Mouse (Mus musculus): ENCODE results near the gene Skor1. TPM values are rescaled to one million over a fixed set of nuclear protein-coding genes. Genes with fewer than 3 reads are reported as not detected.

The Skor1 gene
- polyA plus RNA-seq, 1 experiment, result 0.10 TPM

DNA sequence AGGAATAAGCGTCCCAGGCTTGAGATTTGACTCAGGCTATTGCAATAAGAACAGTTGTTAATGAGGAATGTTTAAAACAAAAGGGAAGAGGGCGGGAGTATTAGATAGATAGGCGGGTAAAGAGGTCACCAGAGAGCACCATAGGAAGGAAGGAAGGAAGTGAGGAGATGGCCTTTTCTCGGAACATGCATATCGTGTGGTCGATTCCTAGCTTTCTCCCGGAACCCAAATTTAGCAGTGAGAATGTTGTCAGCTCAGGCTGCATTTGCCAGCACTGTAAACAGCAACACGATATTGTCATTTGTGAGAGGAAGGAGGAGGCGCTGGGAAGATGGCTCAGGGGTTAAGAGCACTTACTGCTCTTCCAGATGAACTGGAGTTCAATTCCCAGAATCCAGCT is 24.2 kb downstream of the Skor1 start:
- no peak for TF ChIP-seq GATA1 (IDR thresholded peaks at IDR 0.05; ENCODE audit: low read length)

DNA sequence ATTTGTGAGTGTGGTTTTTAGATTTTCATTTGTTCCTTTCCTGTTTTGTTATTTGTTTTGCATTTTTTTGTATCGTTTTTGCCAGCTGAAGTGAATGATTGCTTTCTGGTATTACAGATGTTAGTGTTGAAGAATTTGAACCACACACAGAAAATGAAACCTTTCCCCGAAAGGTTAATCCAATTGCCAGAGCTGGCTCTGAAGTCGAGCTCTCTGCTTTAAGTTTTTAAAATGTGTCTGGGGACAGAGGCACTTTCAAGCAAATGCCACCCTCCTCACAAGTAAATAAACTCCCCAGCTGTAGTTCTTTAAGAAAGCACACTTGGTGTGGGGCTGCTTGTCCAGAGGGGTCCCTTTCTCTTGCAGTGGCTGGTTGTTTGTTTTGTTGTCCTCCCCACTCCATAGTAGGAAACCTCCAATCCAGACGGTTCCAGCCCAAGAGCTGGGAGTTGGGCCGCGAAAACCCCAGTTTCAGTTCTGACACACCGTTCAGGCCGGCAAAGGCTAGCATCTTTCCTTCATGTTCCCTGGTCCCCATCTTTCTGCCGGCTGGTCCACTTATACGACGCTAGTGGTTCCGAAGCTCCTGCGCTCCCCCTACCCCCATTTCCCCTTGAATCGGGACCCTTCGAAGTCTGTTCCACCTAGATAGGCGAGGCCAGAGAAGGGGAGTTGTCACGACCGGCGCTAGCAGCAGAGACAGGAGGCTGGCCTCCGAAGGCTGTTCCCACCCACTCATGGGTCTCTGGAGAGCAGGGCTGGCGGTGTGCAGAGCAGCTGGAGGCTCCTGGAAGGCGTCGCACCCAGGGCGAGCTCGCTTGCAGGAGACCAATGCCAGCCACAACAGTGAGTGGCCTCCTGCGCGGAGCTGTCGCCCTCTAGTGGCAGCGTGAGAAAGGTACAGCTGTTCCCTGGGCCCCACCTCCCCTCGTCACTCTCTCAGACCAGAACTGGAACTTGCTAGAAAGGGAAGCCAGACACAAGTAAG is 25.0 kb downstream of the Skor1 start:
- TF ChIP-seq GATA1 (IDR thresholded peaks at IDR 0.05; ENCODE audit: low read length), result no peak

DNA sequence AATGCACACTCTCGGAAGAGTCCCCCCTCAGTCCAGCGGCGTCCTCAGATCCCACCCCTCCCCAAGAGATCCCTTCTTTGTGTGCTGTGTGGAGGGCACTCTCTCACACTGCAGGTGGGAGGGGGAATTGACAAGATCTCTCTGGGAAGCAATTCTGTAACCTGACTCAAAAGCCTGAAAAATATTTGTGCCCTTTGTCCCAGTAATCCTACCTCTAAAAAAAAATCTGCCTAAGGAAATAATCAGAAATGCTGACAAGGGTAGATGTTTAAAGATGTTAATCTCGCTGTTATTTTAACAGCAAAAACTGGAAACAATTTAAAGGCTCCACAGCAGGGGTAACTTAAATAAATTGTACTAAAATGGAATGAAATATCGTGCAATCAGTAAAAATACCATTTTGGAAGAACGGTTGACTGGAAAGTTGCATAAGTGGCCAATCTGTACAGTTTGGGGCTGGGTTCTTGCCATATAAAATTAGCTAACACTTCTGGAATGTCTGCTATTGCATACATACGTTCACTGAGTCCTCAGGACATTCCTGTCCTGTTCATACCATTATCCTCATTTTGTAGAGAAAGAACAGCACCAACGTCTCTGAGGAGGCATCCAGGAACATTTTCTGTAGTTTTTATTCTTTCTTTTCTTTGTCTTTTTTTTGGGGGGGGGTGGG is 26.5 kb downstream of the Skor1 start:
- no peak for TF ChIP-seq GATA1 (IDR thresholded peaks at IDR 0.05; ENCODE audit: low read length)

DNA sequence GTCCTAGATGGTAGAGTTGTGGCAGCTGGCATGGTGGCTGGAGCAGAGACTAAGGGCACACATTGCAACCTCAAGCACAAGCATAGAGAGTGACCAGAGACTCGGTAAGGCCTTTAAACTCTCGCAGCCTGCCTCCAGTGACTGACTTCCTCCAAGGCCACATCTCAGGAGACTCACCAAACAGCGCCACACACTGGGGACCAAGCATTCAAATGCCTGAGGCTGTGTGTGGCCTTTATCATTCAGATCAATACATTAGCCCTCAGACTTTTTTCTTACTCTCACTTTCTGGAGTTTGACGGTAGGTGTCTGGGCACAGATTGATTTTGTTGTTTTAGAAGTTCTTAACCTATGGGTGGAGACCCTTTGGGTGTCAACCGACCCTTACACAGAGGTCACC is 30.4 kb downstream of the Skor1 start:
- TF ChIP-seq GATA1 (IDR thresholded peaks at IDR 0.05; ENCODE audit: low read length), result no peak

DNA sequence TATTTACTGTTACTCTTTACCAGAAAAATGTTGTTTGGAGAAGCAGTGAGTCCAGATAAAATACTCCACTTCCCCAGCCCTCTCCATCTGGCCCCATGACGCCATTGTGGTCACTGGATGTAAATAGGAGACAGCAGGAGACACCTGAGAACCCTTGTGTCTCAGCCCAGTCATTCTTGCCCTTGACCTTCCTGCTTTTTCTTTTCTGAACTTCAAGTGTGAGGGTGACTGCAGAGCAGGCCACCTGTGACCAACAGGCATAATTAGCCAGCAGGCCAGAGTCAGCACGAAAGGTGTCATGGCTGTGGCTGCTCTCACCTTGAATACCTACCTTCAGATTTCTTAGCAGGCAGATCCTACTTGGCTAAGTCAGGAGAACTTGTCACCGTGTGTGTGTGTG is 36.2 kb downstream of the Skor1 start:
- TF ChIP-seq GATA1 (IDR thresholded peaks at IDR 0.05; ENCODE audit: low read length), result no peak

DNA sequence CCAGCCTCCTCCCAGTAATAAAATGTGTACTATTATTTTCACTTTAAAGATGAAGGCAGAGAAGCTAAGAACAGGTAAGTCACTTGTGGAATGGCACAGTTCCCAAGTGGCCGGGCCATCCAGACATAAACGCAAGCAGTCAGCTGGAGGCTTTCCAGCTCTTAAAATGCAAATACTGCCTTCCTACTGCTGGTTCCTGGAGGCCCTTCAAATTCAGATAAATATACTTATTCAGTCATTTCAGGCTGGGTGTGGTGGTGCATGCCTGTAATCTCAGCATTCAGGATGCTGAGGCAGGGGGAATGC is 39.0 kb downstream of the Skor1 start:
- TF ChIP-seq GATA1 (IDR thresholded peaks at IDR 0.05; ENCODE audit: low read length), result no peak

DNA sequence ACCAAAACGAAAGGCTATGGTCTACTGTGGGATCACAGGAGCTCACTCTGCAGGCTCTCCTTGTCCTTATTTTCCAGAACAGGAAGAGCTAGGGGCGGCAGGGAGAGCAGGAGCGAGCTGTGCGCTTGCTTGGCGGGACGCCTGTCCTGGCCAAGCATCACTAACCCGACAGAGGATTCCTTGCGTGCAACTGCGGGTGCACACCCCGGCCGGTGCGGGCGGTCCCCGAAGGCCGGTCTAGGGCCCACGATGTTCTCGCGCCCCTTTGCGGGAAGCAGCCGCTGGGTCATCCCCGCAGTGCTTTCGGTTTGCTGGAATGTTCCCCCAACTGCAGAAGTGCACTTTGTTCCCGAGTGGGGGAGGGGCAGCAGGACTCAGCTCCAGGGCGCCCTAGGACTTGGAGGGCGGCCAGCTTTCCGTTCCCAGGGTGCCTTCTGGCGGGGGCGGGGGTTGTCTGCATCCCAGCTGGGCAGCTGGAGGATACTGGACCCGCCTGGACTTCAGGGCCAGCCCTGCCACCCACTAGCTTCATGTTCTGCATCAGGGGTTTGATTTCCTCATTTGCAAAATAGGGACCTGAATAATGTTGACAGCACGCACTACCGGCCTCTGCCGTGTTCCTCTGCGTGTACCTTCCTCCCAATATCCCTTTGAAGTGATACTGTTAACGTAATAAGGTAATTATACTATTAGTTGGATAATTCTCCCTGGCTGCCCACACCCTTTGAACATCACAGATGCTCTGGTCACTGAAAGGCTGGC is 39.6 kb downstream of the Skor1 start:
- no peak for TF ChIP-seq GATA1 (IDR thresholded peaks at IDR 0.05; ENCODE audit: low read length)

DNA sequence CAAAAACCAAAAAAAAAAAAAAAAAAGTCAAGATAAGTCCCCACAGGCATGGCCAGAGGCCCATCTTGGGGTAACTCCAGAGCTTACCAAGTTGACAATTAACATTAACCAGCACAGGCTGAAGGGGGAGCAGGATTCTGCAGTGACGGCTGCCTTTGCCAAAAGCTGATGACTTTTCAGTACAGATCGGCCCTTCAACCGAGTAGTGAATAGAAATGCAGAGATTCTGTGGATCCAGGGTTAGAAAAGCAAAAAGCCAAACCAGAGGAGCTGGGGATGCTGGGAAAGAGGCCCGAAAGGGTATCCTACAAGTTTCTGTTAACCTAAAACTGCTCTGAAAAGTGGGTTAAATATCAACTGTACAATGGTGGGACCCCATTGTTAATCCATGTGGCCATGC is 40.2 kb downstream of the Skor1 start:
- no peak for TF ChIP-seq GATA1 (IDR thresholded peaks at IDR 0.05; ENCODE audit: low read length)

DNA sequence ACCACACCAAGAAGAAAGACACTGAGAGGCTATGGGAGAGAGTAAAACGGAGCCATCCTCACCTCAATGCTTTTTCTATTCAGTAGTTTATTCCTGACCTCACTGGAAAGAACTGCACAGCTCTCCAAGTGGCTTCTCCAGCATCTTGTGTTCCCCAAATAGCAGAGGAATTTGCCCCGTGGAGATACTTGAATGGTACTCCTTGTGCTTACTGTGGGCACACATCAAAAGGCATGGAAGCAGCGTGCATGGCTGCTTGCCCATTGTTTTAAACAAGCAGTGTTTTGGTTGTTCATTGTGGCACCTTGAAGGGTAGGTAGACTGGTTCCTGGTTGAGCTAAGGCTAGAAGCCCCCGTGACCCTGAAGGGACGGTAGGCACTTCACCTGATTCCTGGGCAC is 48.1 kb downstream of the Skor1 start:
- no peak for TF ChIP-seq GATA1 (IDR thresholded peaks at IDR 0.05; ENCODE audit: low read length)

DNA sequence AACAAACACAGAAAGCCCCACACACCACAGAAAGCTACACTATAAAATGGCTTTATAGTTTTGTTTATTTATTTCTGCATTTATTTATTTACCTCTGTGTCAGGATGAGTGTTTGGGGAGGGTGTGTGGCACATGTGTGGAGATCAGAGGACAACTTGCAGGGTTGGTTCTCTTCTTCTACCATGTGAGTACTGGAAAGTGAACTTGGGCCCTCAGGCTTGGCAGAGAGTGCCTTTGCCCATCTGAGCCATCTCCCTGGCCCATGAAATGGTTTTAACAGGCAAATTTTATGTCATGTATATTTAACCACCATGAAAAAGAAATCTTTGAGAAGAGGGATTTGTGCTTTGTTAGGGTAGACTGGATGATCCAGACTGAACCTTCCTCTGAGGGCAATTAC is 48.9 kb downstream of the Skor1 start:
- TF ChIP-seq GATA1 (IDR thresholded peaks at IDR 0.05; ENCODE audit: low read length), result no peak

DNA sequence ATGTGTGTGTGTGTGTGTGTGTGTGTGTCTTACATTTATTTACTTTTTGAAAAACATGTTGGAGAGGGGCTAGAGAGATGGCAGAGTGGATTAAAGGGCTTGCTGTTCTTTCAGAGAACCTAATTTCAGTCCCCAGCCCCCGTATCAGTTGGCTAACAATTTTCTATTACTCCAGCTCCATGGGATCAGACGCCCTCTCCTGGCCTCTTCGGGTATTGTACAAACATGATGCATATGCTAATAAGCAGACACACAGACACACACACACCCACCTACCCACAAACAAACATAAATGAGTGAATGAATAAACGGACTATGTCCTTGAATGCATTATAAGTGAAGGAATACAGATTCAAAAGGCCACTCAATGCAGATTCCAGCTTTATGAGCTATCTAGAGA is 49.4 kb downstream of the Skor1 start:
- no peak for TF ChIP-seq GATA1 (IDR thresholded peaks at IDR 0.05; ENCODE audit: low read length)

DNA sequence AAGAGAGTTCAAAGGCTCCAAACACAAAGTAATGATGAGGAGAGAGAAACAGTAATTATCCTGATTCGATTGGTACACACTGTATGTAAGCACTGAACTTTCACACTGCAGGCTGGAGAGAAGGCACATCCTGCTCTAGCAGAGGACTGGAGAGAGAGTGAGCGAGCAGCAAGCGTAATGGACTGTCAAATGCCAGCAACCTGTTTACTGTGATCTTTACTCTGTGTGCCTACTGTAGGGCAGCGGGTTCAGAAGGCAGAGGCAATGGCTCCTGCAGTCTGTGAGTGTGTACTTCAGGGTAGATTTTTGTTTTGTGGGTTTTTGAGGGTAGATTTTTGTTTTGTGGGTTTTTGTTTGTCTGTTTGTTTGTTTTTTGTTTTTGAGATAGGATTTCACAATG is 49.9 kb downstream of the Skor1 start:
- TF ChIP-seq GATA1 (IDR thresholded peaks at IDR 0.05; ENCODE audit: low read length), result no peak

DNA sequence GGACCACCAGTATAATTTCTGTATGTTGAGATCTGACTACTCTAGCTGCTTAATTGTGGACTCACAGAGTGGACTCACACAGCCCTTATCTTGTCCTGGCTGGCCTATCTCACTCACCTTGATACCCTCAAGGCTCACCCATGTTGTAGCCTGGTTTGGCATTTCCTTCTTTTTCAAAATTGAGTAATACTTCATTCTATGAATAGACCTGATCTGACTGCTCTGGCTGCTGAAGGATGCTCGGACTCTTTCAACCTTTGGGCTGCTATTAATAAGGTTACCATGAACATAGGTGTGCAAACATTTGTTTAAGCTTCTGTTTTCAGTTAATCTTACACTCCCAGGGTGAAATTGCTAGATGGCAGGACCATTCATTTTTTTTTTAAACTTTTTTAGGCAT is 51.6 kb downstream of the Skor1 start:
- TF ChIP-seq GATA1 (IDR thresholded peaks at IDR 0.05; ENCODE audit: low read length), result no peak

DNA sequence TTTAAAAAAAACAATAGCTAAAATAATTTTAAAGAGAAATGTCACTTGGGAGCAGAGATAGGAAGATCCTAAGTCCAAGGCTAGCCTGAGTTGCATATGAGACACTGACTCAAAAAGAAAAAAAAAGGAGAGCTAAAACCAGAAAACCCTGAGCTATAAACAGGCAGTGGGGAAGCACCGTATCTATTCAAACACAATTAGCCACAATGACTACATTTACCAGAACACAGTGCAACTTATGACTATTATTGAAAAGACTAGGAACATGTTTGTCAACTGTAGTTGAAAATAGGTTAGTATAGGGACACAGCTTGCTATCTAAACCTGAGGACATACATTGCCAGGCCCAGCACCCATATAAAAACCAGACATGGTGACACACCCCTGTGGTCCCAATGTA is 54.7 kb downstream of the Skor1 start:
- TF ChIP-seq GATA1 (IDR thresholded peaks at IDR 0.05; ENCODE audit: low read length), result no peak

DNA sequence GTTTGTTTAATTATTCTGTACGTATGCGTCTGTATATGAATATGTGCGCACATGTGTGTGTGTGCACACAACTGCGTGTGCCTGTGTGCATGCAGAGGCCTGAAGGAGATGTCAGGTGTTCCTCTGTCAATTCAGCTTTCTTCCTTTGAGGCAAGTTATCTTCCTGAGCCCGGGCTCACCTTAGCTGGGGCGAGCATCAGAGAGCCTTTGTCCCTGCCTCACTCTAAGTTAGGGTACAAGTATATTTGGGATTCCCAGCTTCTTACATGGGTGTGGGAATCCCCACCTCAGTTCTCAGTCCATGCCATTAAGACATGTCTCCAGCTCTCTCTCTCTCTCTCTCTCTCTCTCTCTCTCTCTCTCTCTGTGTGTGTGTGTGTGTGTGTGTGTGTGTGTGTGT is 56.2 kb downstream of the Skor1 start:
- TF ChIP-seq GATA1 (IDR thresholded peaks at IDR 0.05; ENCODE audit: low read length), result no peak

DNA sequence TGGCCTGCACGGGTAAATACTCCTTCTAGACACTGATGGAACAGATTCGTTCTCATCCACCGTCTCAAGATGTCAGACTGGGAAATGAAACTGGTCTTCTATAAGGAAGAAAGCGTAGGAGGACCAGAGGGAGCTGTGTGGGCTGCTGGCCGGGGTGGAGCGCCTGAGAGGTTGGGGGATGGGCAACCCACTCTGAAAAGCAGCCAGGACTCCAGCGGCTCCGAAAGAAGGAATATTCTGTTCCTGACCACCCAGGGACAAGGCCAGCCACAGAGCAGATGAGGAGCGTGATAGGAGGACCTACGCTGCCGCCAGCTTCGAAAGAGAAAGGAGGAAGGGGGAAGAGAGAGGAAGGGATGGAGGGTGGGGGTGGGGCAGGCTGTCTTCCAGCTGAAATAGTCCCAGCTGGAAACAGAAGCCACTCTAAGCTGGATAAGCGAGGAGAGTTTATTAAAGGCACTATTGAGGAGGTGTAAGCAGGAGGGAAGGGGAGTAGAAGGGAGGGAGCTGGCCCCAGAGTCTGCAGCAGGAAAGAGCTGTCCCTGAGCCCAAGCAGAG is 56.7 kb downstream of the Skor1 start:
- TF ChIP-seq GATA1 (IDR thresholded peaks at IDR 0.05; ENCODE audit: low read length), result no peak

Measured in G1E-ER4 (cell line).